Mouse (Mus musculus) right cerebral cortex, adult 18-20 months (tissue): ENCODE measurements at regions not wholly inside any gene's neighbourhood (a gene's known extent, or its start where the extent isn't known, plus 50 kb on each side); places are given as distances from the start of the nearest gene placed in this dataset.
A peak's percentile ranks its signal among the peaks of the same experiment; 100 is the strongest.

Experiments
- DNase-seq: peaks from one replicate; pipeline ENCODE4 v3.0.0; 2022; ENCODE audit warnings: mixed read lengths

GRCm38 (mm10) chr6:76697146-76697891 lies 199.7 kb upstream of the Gm9008 start:
- peak; percentile 59 for DNase-seq

GRCm38 (mm10) chr6:76688831-76689230 lies 191.2 kb upstream of the Gm9008 start:
- no peak for DNase-seq

- DNase-seq: no peak
These were observed 142.0 kb upstream of the Gm9008 start for GRCm38 (mm10) chr6:76639583-76639982.

- DNase-seq: no peak
These were observed 130.8 kb upstream of the Gm9008 start for GRCm38 (mm10) chr6:76628379-76628778.

GRCm38 (mm10) chr6:76621499-76621898 lies 123.9 kb upstream of the Gm9008 start:
- DNase-seq: no peak

- DNase-seq: no peak
These were observed 123.2 kb upstream of the Gm9008 start for GRCm38 (mm10) chr6:76620754-76621204.
